Mouse (Mus musculus): ENCODE measurements at regions not wholly inside any gene's neighbourhood (a gene's known extent, or its start where the extent isn't known, plus 50 kb on each side); places are given as distances from the start of the nearest gene placed in this dataset.

DNA sequence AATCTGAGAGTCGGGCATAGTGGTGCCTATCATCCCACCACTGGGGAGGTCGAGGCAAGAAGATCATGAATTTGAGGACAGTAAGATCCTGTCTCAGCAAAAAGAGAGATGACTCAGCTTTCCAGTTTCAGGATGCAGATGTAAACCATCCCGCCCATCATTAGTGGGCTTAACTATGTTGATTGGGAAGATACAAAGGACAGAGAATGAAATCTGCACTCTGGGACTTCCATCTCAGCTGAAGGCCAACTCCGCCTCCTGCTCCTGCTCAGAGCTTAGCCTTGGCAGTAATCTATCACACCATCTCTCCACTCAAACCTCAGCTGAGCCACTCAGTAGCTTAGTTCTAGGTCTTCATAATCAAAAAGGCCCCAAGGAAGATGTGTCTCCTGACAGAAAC is 90.5 kb upstream of the Gadd45a start:
- Histone ChIP-seq H3K4me1 (no peaks in the 10 kb centered on the region), H3K4me3 (no peak overlapping the region), H3K9me3 (peaks cover 2% of the 10 kb centered on the region; the same call in 1 of the 2 replicates), H3K36me3 (no peaks in the 10 kb centered on the region), H3K9ac (replicated peaks) (no peak overlapping the region), H3K4me2 (replicated peaks) (no peak overlapping the region), H3K27ac (replicated peaks) (no peak overlapping the region), H3K27me3 (no peaks in the 10 kb centered on the region)
- no peak for ATAC-seq (replicated peaks)
- WGBS, result 91% methylated on average over 4 of the region's 4 CpGs

- no peak overlapping the region for H3K9ac ChIP-seq (replicated peaks)
- H3K27me3 ChIP-seq, result no peaks in the 10 kb centered on the region
- H3K4me1 ChIP-seq, result no peaks in the 10 kb centered on the region
- 33% methylated on average over 7 of the region's 7 CpGs for WGBS
- no peaks in the 10 kb centered on the region for H3K9me3 ChIP-seq
- H3K4me2 ChIP-seq (replicated peaks), result no peak overlapping the region
- no peak overlapping the region for H3K4me3 ChIP-seq
- no peak overlapping the region for H3K27ac ChIP-seq (replicated peaks)
- ATAC-seq (replicated peaks), result no peak
- H3K36me3 ChIP-seq, result no peaks in the 10 kb centered on the region
Measured at GRCm38 (mm10) chr6:67125715-67126312, 88.6 kb upstream of the Gadd45a start.

DNA sequence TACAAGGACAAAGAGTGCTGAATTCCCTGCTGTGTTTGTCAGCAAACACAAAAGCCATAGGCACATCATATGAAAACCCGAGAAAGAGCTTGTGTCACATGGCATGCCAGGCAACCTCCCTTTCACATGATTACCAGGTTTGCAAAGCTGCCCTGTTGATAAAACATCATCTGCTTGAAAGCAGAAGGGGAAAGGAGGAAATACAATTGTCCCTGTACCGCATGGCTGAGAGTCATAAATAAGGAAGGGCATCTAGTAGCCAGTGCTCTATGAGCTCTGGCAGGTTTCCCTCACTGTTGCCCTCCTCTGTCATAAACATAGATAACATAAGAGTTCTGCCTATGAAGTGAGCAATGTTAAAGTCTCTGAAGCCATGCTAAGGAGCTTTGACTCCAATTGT is 86.8 kb upstream of the Gadd45a start:
- no peak for ATAC-seq (replicated peaks)
- Histone ChIP-seq H3K9me3 (no peaks in the 10 kb centered on the region), H3K4me3 (no peak overlapping the region), H3K27ac (replicated peaks) (no peak overlapping the region), H3K9ac (replicated peaks) (no peak overlapping the region), H3K27me3 (no peaks in the 10 kb centered on the region), H3K4me2 (replicated peaks) (no peak overlapping the region), H3K36me3 (no peaks in the 10 kb centered on the region), H3K4me1 (no peaks in the 10 kb centered on the region)
- WGBS, result 49% methylated on average over 2 of the region's 2 CpGs

DNA sequence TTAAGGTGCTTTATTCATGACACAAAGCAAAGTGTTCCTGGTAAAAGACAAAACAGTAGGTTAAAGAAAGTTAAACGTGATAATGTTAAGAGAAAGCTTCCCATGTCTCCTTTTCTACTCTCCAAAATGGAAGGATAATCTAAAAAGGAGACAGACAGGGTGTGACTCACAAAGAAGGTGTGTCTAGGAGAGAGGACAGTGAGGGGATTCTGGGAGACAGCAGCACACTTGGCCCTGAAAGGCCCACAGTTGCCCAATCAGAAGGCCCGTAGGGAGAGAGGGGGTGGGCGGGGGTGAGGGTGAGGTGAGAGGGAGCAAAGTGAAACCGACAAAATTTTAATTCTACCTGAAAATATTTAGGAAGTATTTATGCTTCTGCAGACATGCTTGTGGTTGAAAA is 85.8 kb upstream of the Gadd45a start:
- Histone ChIP-seq H3K36me3 (no peaks in the 10 kb centered on the region), H3K27ac (replicated peaks) (no peak overlapping the region), H3K4me3 (no peak overlapping the region), H3K4me1 (no peaks in the 10 kb centered on the region), H3K27me3 (no peaks in the 10 kb centered on the region), H3K9ac (replicated peaks) (no peak overlapping the region), H3K9me3 (no peaks in the 10 kb centered on the region), H3K4me2 (replicated peaks) (no peak overlapping the region)
- 79% methylated on average over 4 of the region's 4 CpGs for WGBS
- ATAC-seq (replicated peaks), result no peak

DNA sequence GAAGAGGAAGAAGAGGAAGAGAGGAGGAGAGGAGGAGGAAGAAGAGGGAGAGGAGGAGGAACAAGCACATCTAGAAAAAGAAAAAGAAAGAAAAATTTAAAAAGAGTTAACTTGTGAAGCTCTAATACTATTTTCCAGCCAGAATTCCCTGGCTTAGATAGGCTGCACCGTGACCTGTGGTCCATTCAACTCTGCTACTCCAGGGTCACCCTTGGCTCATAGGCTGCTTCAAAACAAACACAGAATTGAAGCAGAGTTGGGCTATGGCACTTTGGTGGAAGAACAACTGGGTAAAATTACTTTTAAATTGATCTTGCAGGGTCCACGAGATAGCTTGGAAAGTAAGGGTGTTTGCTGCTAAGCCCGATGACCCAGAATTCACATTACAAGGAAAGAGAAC is 79.0 kb upstream of the Gadd45a start:
- Histone ChIP-seq H3K9me3 (no peaks in the 10 kb centered on the region), H3K27ac (replicated peaks) (no peak overlapping the region)
- 84% methylated on average over 3 of the region's 3 CpGs for WGBS

GRCm38 (mm10) chr6:67115505-67116303 is 78.4 kb upstream of the Gadd45a start:
- no peaks in the 10 kb centered on the region for H3K27me3 ChIP-seq
- no peak overlapping the region for H3K9ac ChIP-seq (replicated peaks)
- H3K4me2 ChIP-seq (replicated peaks), result no peak overlapping the region
- ATAC-seq (replicated peaks), result 0 out of 2 replicates have a peak, but pooled peaks have one; percentile 9
- no peak overlapping the region for H3K27ac ChIP-seq (replicated peaks)
- no peak overlapping the region for H3K4me3 ChIP-seq
- no peaks in the 10 kb centered on the region for H3K9me3 ChIP-seq
- H3K36me3 ChIP-seq, result no peaks in the 10 kb centered on the region
- 32% methylated on average over 1 of the region's 1 CpGs for WGBS
- peaks cover 5% of the 10 kb centered on the region; the same call in 1 of the 2 replicates for H3K4me1 ChIP-seq

More for the DNA sequence above, 79.0 kb upstream of the Gadd45a start:
- Histone ChIP-seq H3K4me1 (peaks cover 5% of the 10 kb centered on the region; the same call in 1 of the 2 replicates), H3K4me2 (replicated peaks) (no peak overlapping the region), H3K9ac (replicated peaks) (no peak overlapping the region), H3K4me3 (no peak overlapping the region), H3K36me3 (no peaks in the 10 kb centered on the region), H3K27me3 (no peaks in the 10 kb centered on the region)
- ATAC-seq (replicated peaks), result no peak

GRCm38 (mm10) chr6:67114753-67115152 is 77.5 kb upstream of the Gadd45a start:
- H3K4me1 ChIP-seq, result peaks cover 5% of the 10 kb centered on the region; the same call in 1 of the 2 replicates
- no peak overlapping the region for H3K4me2 ChIP-seq (replicated peaks)
- H3K4me3 ChIP-seq, result no peak overlapping the region
- H3K27ac ChIP-seq (replicated peaks), result no peak overlapping the region
- 73% methylated on average over 4 of the region's 4 CpGs for WGBS
- H3K9ac ChIP-seq (replicated peaks), result no peak overlapping the region
- no peaks in the 10 kb centered on the region for H3K27me3 ChIP-seq
- ATAC-seq (replicated peaks), result peak; percentile 57; the same call in 1 of the 2 replicates
- no peaks in the 10 kb centered on the region for H3K9me3 ChIP-seq
- no peaks in the 10 kb centered on the region for H3K36me3 ChIP-seq

DNA sequence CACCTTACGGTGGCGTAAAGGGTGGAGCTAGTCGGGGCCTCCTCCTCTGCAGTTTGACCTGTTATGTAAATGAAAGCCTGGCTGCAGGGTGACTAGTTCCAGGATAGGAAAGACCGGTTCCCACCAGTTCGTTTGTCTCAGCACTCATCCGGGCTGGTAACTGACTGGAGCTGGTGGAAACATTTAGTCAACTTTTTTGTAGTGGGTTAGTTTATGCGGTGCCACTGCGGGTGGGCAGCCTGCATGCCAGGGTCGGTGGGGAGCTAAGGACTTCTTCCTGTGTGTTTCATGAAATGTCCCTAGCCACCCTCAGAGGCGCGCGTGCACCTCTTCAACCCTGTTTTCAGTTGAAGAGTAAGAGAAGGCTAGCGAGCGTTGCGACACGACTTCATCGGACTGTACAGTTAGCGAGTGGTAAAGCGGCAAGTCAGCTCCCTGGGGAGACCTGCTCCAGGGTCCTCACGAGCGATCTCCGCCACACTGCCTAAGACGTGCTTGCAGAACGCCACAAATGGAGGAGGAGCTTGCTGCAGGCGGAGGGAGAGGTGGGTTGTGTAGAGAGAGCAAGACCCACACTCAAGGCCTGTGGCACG is 76.5 kb upstream of the Gadd45a start:
- no peaks in the 10 kb centered on the region for H3K27me3 ChIP-seq

GRCm38 (mm10) chr6:67113261-67113660 is 76.0 kb upstream of the Gadd45a start:
- Histone ChIP-seq H3K4me2 (replicated peaks) (no peak overlapping the region), H3K4me3 (no peak overlapping the region), H3K27ac (replicated peaks) (no peak overlapping the region), H3K27me3 (no peaks in the 10 kb centered on the region), H3K9ac (replicated peaks) (no peak overlapping the region), H3K4me1 (peaks cover 5% of the 10 kb centered on the region; the same call in 1 of the 2 replicates), H3K9me3 (no peaks in the 10 kb centered on the region), H3K36me3 (no peaks in the 10 kb centered on the region)
- 67% methylated on average over 4 of the region's 4 CpGs for WGBS
- no peak for ATAC-seq (replicated peaks)

More for the DNA sequence above, 76.5 kb upstream of the Gadd45a start:
- WGBS, result 15% methylated on average over 26 of the region's 26 CpGs
- Histone ChIP-seq H3K27ac (replicated peaks) (no peak overlapping the region), H3K4me2 (replicated peaks) (peak overlapping the region; percentile 46), H3K9ac (replicated peaks) (no peak overlapping the region; the same call in 1 of the 2 replicates), H3K36me3 (no peaks in the 10 kb centered on the region), H3K4me3 (peak overlapping the region; percentile 31), H3K9me3 (no peaks in the 10 kb centered on the region), H3K4me1 (peaks cover 5% of the 10 kb centered on the region; the same call in 1 of the 2 replicates)
- peak; percentile 57 for ATAC-seq (replicated peaks)

GRCm38 (mm10) chr6:67112311-67112710 is 75.1 kb upstream of the Gadd45a start:
- 13% methylated on average over 6 of the region's 6 CpGs for WGBS
- Histone ChIP-seq H3K4me1 (peaks cover 5% of the 10 kb centered on the region; the same call in 1 of the 2 replicates), H3K9ac (replicated peaks) (no peak overlapping the region), H3K4me2 (replicated peaks) (no peak overlapping the region), H3K9me3 (no peaks in the 10 kb centered on the region), H3K27ac (replicated peaks) (no peak overlapping the region), H3K36me3 (no peaks in the 10 kb centered on the region), H3K4me3 (no peak overlapping the region), H3K27me3 (no peaks in the 10 kb centered on the region)
- ATAC-seq (replicated peaks), result no peak

GRCm38 (mm10) chr6:67111581-67111980 is 74.3 kb upstream of the Gadd45a start:
- Histone ChIP-seq H3K27me3 (no peaks in the 10 kb centered on the region), H3K4me3 (no peak overlapping the region), H3K36me3 (no peaks in the 10 kb centered on the region), H3K4me2 (replicated peaks) (no peak overlapping the region), H3K9ac (replicated peaks) (no peak overlapping the region), H3K4me1 (peaks cover 5% of the 10 kb centered on the region; the same call in 1 of the 2 replicates), H3K9me3 (no peaks in the 10 kb centered on the region), H3K27ac (replicated peaks) (no peak overlapping the region)
- ATAC-seq (replicated peaks), result no peak
- 64% methylated on average over 2 of the region's 2 CpGs for WGBS

DNA sequence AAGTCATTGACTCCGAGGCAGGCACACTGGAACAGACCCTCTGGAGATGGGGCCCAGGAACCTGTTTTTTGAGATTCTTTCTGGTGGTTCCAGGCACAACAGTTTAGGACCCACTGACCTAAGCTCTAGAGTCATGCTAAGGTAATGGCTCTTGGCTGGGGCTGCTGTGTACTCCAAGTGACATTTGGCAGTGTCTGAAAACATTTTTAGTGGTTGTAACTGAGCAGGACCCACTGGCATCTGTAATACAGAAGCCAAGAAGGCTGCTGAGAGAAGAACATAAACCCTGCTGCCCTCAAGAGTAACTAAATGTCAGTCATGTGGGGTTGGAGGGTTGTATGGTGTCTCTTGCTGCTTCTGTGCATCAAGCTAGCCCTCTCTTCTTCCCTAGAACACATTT is 73.1 kb upstream of the Gadd45a start:
- Histone ChIP-seq H3K36me3 (no peaks in the 10 kb centered on the region), H3K9me3 (no peaks in the 10 kb centered on the region), H3K9ac (replicated peaks) (no peak overlapping the region), H3K4me2 (replicated peaks) (no peak overlapping the region), H3K4me3 (no peak overlapping the region), H3K27ac (replicated peaks) (no peak overlapping the region), H3K4me1 (peaks cover 5% of the 10 kb centered on the region; the same call in 1 of the 2 replicates), H3K27me3 (no peaks in the 10 kb centered on the region)
- no peak for ATAC-seq (replicated peaks)
- WGBS, result 81% methylated on average over 1 of the region's 1 CpGs

Measured in forebrain, embryonic 15.5 days (tissue).